8 mouse cellular contexts compared by ENCODE assay signal in genomic region chr11:74832503-74833143, GRCm38 (mm10). TPM values are rescaled to one million over a fixed set of nuclear protein-coding genes. Genes with fewer than 3 reads are reported as not detected.
DNase-seq lines count a peak whose midpoint lies in the region; ATAC-seq and TF ChIP-seq lines count a peak whose summit lies in the region.

No protein-coding gene starts in this region.

- peak overlapping the region; percentile 100 for H3K4me2 ChIP-seq in liver, embryonic 13.5 days
- peak overlapping the region; percentile 83 for H3K4me2 ChIP-seq in myocyte (ENCODE audit: low read depth)
- H3K4me2 ChIP-seq in stomach, embryonic 14.5 days (replicated peaks; ENCODE audit: low read depth, low read length) = peak overlapping the region; percentile 93

- peaks cover 85% of the 10 kb centered on the region for H3K4me1 ChIP-seq in liver, embryonic 13.5 days (replicated peaks)
- H3K4me1 ChIP-seq in stomach, embryonic 14.5 days (ENCODE audit: control insufficient read depth, insufficient read depth, low read length) = peaks cover 28% of the 10 kb centered on the region

- TF ChIP-seq POLR2A in myocyte (IDR thresholded peaks at IDR 0.05; ENCODE audit: insufficient read length, low read depth) = no peak

- peak overlapping the region; percentile 80 for H3K9ac ChIP-seq in liver, embryonic 13.5 days
- H3K9ac ChIP-seq in stomach, embryonic 14.5 days (replicated peaks; ENCODE audit: low read depth, low read length) = peak overlapping the region; percentile 46

- no peaks in the 10 kb centered on the region for H3K27me3 ChIP-seq in liver, embryonic 13.5 days
- no peaks in the 10 kb centered on the region for H3K27me3 ChIP-seq in myocyte (ENCODE audit: control insufficient read depth, insufficient read depth, insufficient read length)
- H3K27me3 ChIP-seq in stomach, embryonic 14.5 days (ENCODE audit: control insufficient read depth, insufficient read depth, low read length) = no peaks in the 10 kb centered on the region

- peak overlapping the region; percentile 76 for H3K4me3 ChIP-seq in liver, embryonic 13.5 days (replicated peaks)
- H3K4me3 ChIP-seq in myocyte = peak overlapping the region; percentile 82
- H3K4me3 ChIP-seq in stomach, embryonic 14.5 days (ENCODE audit: low read depth, low read length) = peak overlapping the region; percentile 96

- no peak overlapping the region for H3ac ChIP-seq in myocyte (ENCODE audit: control insufficient read depth, insufficient read length)

- peak; percentile 63 for DNase-seq in layer of hippocampus, adult 11-12 months (ENCODE audit: low spot score)
- no peak for DNase-seq in layer of hippocampus, postnatal 25 days (ENCODE audit: extremely low spot score in 1 of 2, low spot score in 1 of 2)
- DNase-seq in cerebellum, postnatal 14 days = peak; percentile 70 to 78
- peak; percentile 98 for DNase-seq in heart, adult 11 months
- DNase-seq in kidney, adult 11 months = peak; percentile 77
- DNase-seq in liver, embryonic 13.5 days = peak; percentile 68

- H3K79me2 ChIP-seq in myocyte (ENCODE audit: control insufficient read depth, insufficient read depth) = peaks cover 36% of the 10 kb centered on the region

- H3K9me3 ChIP-seq in liver, embryonic 13.5 days (replicated peaks) = no peaks in the 10 kb centered on the region
- H3K9me3 ChIP-seq in stomach, embryonic 14.5 days (ENCODE audit: control insufficient read depth, low read depth, low read length) = no peaks in the 10 kb centered on the region

- WGBS in liver, embryonic 13.5 days (ENCODE audit: insufficient replicate concordance) = 1% methylated on average over 26 of the region's 26 CpGs
- WGBS in stomach, embryonic 14.5 days = 1% methylated on average over 26 of the region's 26 CpGs

- peak overlapping the region; percentile 96 for H3K27ac ChIP-seq in liver, embryonic 13.5 days
- peak overlapping the region; percentile 98 for H3K27ac ChIP-seq in stomach, embryonic 14.5 days (ENCODE audit: low read length)

- ATAC-seq in liver, embryonic 13.5 days (ENCODE audit: low read depth) = no peak
- ATAC-seq in stomach, embryonic 14.5 days (ENCODE audit: insufficient number of reproducible peaks, insufficient read depth, low FRiP score, low read depth) = no peak

- H3K36me3 ChIP-seq in liver, embryonic 13.5 days = no peaks in the 10 kb centered on the region; the same call in 1 of the 2 replicates
- no peaks in the 10 kb centered on the region for H3K36me3 ChIP-seq in myocyte (ENCODE audit: control insufficient read depth, insufficient read depth)
- H3K36me3 ChIP-seq in stomach, embryonic 14.5 days (ENCODE audit: control insufficient read depth, insufficient read depth, low read length) = no peaks in the 10 kb centered on the region

TF ChIP-seq in myocyte, 11 proteins besides CTCF, POLR2A, EP300 and RAD21:
- TF ChIP-seq TCF12 (IDR thresholded peaks at IDR 0.05; ENCODE audit: insufficient read depth, poor library complexity, severe bottlenecking) (no peak), USF1 (IDR thresholded peaks at IDR 0.05; ENCODE audit: low read depth) (no peak), CEBPB (IDR thresholded peaks at IDR 0.05; ENCODE audit: insufficient read depth, poor library complexity, severe bottlenecking) (no peak), REST (IDR thresholded peaks at IDR 0.05; ENCODE audit: insufficient read depth, insufficient read length) (no peak), SRF (IDR thresholded peaks at IDR 0.05; ENCODE audit: control insufficient read depth, insufficient read length, low read depth) (no peak), E2F4 (IDR thresholded peaks at IDR 0.05; ENCODE audit: insufficient read depth) (no peak), MYOD1 (IDR thresholded peaks at IDR 0.05; ENCODE audit: control insufficient read depth in 1 of 3, insufficient read length in 2 of 3, low read depth in 2 of 3) (no peak), TCF3 (IDR thresholded peaks at IDR 0.05; ENCODE audit: insufficient read length, low read depth) (no peak), MYOG (IDR thresholded peaks at IDR 0.05; ENCODE audit: control insufficient read depth in 1 of 3, insufficient read depth in 1 of 3, insufficient read length in 2 of 3, low read depth in 2 of 3) (no peak), POLR2AphosphoS2 (IDR thresholded peaks at IDR 0.05; ENCODE audit: insufficient read length, low read depth) (no peak), MAX (IDR thresholded peaks at IDR 0.05; ENCODE audit: low read depth) (no peak)

RNA-seq across cellular contexts. Expression of gene Mnt, which starts 1.9 kb away (rescaled TPM):
- 10 to 100 TPM; 28.9 to 34.4 TPM for total RNA-seq in layer of hippocampus, postnatal 25 days (2021)
- polyA plus RNA-seq in liver, embryonic 13.5 days (2015; fragmentation: Nextera tagmentation; extraction: Ambion mirVana) = 1.3 and 1.5 TPM in 2 replicates
- polyA plus RNA-seq in myocyte (2012; fragmentation: generic; extraction: Trizol) = 12.7 TPM
- 4.3 and 5.3 TPM in 2 replicates for polyA plus RNA-seq in stomach, embryonic 14.5 days (2014; fragmentation: Nextera tagmentation; extraction: Ambion mirVana)

Comparison
In these comparisons a context has a peak if more than half of its experiments do, and no peak if none do; other contexts are left out.
1. DNase-seq: peak in layer of hippocampus, adult 11-12 months (single experiment), cerebellum, postnatal 14 days (2 of 2), heart, adult 11 months (single experiment), kidney, adult 11 months (single experiment) and liver, embryonic 13.5 days (single experiment); none in layer of hippocampus, postnatal 25 days (0 of 2).
2. Peak in every context shown above with its lines, with median percentiles within 50 percentile points of each other: H3K4me2 ChIP-seq and H3K4me3 ChIP-seq.